Mouse (Mus musculus) bone marrow, adult 2 months (tissue): ENCODE data around the gene Atp2c2. TPM values are rescaled to one million over a fixed set of nuclear protein-coding genes. Genes with fewer than 3 reads are reported as not detected.

Experiments used
- H3K27ac ChIP-seq: fragments of 200-500 bp; 2 replicates; pipeline ENCODE4 v1.5.1; 2012; ENCODE audit warnings: low read depth, mild to moderate bottlenecking, control low read depth, inconsistent platforms, low read length; ENCODE audit not compliant: control insufficient read depth, poor library complexity, insufficient read depth
- H3K4me1 ChIP-seq: fragments of 200-500 bp; 2 replicates; pipeline ENCODE4 v1.6.1; 2011; ENCODE audit warnings: low read length; ENCODE audit not compliant: control insufficient read depth, insufficient read depth
- H3K4me3 ChIP-seq: fragments of 200-500 bp; replicated peaks from 2 replicates; pipeline ENCODE3; 2011; ENCODE audit warnings: mild to moderate bottlenecking, low read depth, low read length, control low read depth; ENCODE audit not compliant: control insufficient read depth
- CTCF ChIP-seq: fragments of 200-500 bp; IDR thresholded peaks from 2 replicates; pipeline ENCODE4 v1.5.1; 2011; ENCODE audit warnings: low read length, control low read depth; ENCODE audit not compliant: control insufficient read depth, insufficient read depth
- POLR2A ChIP-seq: fragments of 200-500 bp; IDR thresholded peaks from 2 replicates; pipeline ENCODE4 v1.6.1; 2011; ENCODE audit warnings: low read depth, mild to moderate bottlenecking, control low read depth, low read length, borderline replicate concordance; ENCODE audit not compliant: control insufficient read depth
- WGBS: fragments of 180-500 bp; shearing (Covaris S2); methylation state at CpG from one replicate; pipeline ENCODE4 v1.1.7; 2018; 5-methylcytosine and 5-hydroxymethylcytosine counted together
- polyA plus RNA-seq: library from polyadenylated mRNA; stranded (reverse); fragments of >200 nt; gene quantifications from 2 replicates; pipeline ENCODE4 v1.2.4, GENCODE M21; 2011; ENCODE audit warnings: low replicate concordance; ENCODE audit not compliant: missing spikeins, insufficient read depth, insufficient read length

The Atp2c2 gene
- polyA plus RNA-seq, 1 experiment: not detected

DNA sequence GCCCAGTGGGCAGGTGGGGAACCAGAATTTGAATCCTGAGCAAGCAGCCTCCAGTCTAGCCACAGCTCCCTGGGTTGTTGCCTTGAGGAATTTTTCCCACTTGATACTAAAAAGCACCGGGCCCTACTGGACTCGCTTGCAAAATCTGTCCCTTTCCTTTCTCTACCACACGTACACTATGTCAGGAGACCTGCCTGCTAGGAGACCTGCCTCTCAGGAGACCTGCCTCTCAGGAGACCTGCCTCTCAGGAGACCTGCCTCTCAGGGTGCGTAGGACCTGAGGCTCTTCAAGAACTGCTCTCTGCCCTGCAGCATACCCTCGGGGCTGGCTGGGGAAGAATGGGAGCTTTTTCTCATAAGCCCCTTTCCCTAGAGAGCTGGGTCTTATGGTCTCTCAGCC lies 13.6 kb downstream of the Atp2c2 start:
- Histone ChIP-seq H3K4me1 (peaks cover 12% of the 10 kb centered on the region), H3K27ac (no peak overlapping the region), H3K4me3 (no peak overlapping the region)
- WGBS: 58% methylated on average over 5 of the region's 5 CpGs
- no peak for TF ChIP-seq CTCF
- no peak for TF ChIP-seq POLR2A

DNA sequence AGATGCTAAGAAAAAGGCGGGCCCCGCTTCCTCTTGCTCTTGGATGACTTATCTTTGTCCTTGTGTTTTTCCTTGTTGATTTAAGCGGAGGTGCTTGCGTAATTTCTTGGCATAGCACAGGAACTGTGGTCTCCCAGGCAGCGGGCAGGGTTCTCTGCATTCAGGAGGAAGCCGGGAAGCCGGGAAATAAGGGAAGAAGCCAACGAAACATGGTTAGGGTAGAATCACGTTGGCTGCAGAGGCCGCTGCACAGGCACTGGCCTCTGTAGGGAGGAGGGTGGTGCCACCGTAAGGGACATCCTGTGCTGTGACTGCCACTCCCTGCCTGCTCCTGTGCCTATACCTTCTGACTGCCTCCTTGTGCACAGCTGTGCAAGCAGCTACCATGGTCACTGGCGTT lies 15.4 kb downstream of the Atp2c2 start:
- 41% methylated on average over 12 of the region's 12 CpGs for WGBS
- H3K4me1 ChIP-seq: peaks cover 10% of the 10 kb centered on the region
- TF ChIP-seq CTCF (no peak), POLR2A (no peak)
- H3K4me3 ChIP-seq: no peak overlapping the region
- H3K27ac ChIP-seq: no peak overlapping the region

DNA sequence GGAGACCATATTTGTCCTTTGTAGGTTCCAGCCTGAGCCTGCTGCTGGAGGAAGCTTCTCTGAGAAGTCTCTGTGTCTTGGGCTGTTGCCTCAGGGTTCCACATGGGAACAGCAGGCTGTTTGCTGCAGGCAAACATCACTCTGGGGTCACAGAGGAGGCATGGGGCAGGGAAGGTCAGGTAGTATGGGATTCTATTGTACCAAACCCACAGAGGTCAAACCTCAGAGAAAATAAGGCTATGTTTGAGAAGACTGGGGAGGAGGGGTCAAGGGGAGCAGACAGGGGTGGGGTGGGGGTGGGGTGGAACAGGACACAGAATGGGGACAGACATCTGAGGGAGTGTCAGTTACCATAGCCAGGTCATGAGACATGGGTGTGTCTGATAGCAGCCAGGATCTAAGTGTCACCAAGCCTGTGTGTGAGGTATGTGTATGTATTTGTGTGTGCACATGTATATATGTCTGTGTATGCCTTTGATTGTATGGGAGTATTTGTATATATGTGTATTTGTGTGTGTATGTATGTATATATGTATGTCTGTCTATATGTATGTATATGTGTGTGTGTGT lies 17.0 kb downstream of the Atp2c2 start:
- H3K4me1 ChIP-seq: peaks cover 7% of the 10 kb centered on the region
- TF ChIP-seq CTCF (no peak), POLR2A (no peak)
- no peak overlapping the region for H3K27ac ChIP-seq
- no peak overlapping the region for H3K4me3 ChIP-seq

DNA sequence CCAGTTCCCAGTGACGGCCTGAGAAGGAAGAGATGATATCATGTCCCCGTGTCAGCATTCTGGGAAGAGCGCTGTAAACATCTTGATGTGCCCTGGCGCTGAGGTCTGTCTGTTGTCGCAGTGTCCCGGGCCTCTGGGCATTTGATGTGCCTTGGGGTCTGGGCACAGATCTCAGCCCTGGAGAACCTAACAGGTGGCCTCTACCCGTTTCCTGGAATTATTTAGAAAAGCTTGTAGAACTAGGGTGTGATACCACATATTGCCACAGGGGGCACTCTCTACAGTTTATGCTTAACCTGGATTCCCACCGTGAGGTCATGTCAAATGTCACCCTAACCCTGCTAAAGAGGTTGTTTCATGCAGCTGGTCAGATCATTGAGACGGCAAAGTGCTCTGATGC lies 18.0 kb downstream of the Atp2c2 start:
- H3K27ac ChIP-seq: no peak overlapping the region
- TF ChIP-seq CTCF: peak; percentile 30; the same call in 1 of the 2 replicates
- no peak for TF ChIP-seq POLR2A
- 51% methylated on average over 9 of the region's 9 CpGs for WGBS

DNA sequence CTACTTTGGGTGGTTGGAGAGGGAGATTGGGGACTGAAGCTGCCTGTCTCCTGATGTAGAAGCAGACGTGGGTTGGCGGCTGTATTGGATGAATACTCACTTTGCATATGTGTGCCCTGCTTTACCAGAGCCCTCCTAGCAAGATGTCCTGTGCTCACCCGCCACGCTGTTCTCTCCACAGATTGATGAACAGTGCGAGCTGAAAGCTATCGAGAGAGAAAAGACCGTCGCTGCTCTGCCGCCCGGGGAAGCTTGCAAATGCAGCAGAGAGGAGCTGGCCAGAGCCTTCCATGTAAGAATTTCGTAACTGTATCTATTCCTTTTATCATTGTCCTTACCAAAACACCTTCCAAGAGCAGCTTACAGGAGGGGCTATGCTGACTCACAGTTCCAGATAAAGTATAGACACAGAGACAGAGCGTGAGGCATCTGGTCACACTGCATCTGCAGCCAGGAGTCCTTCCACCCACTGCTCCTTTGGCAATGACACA lies 19.2 kb downstream of the Atp2c2 start:
- TF ChIP-seq POLR2A: no peak
- TF ChIP-seq CTCF: no peak
- WGBS: 74% methylated on average over 12 of the region's 12 CpGs
- Histone ChIP-seq H3K4me1 (no peaks in the 10 kb centered on the region; the same call in 1 of the 2 replicates), H3K27ac (no peak overlapping the region), H3K4me3 (no peak overlapping the region)

More for the DNA sequence above, 18.0 kb downstream of the Atp2c2 start:
- Histone ChIP-seq H3K4me3 (no peak overlapping the region), H3K4me1 (peaks cover 4% of the 10 kb centered on the region)

DNA sequence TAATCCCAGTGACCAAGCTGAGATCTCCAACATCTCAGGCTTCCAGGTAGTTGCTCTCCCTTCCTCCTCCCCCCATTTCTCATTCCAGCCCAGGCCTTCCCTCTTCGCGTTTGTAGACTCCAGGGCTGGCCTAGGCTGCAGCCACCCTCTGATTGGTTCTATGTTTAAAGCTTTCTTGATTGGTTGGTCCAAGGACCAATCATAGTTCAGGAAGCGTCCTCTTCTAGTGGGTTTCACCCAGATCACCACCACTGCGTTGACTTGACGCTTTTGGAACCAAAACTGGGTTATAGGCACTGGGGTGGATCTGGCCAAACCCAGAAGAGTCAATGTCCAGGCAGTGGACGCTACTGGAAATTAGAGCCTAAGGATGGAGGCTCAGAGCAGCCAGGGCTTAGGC lies 22.5 kb downstream of the Atp2c2 start:
- no peak overlapping the region for H3K27ac ChIP-seq
- no peak for TF ChIP-seq POLR2A
- TF ChIP-seq CTCF: no peak
- no peak overlapping the region for H3K4me3 ChIP-seq
- no peaks in the 10 kb centered on the region for H3K4me1 ChIP-seq
- 65% methylated on average over 6 of the region's 6 CpGs for WGBS

DNA sequence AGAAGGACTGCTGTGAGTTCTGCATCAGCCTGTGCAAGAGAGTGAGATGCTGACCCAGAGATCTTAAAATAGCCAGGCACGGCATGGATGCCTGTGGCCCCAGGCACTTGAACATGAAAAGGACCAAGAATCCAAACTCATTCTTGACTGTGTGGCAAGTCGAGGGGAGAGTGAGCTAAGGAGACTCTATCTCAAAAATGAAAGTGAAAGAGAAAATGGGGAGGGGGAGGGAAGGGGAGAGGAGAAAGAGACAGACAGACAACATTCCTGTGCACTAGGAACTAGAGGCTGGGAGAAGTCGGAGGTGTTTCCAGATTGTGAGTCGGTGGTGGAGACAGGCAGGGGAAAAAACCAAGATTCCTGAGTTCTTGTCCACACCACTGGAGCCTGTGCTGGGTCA lies 23.9 kb downstream of the Atp2c2 start:
- no peak for TF ChIP-seq CTCF
- no peak for TF ChIP-seq POLR2A
- no peak overlapping the region for H3K4me3 ChIP-seq
- H3K4me1 ChIP-seq: no peaks in the 10 kb centered on the region
- H3K27ac ChIP-seq: no peak overlapping the region
- WGBS: 45% methylated on average over 4 of the region's 4 CpGs

DNA sequence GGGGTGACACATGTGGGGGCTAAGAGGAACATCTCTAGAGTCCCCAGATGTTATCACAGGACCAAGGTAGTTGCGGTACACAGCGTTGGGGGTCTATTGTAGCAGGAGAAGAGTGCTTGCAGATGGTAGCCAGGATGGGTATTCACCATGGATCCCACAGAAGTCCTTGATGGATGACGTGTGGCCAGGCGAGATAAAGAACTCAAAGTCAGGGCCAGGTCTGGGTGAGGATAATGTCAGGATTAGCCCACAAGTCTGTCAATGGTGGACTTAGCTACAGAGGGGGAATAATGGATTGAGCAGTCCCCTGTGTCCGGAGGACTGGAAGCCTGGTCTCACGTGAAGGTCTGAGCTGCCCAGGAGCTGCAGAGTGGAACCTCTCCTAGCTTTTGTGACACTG lies 24.8 kb downstream of the Atp2c2 start:
- 87% methylated on average over 6 of the region's 6 CpGs for whole genome bisulfite sequencing
- Histone ChIP-seq H3K27ac (no peak overlapping the region), H3K4me1 (no peaks in the 10 kb centered on the region), H3K4me3 (no peak overlapping the region)
- no peak for TF ChIP-seq CTCF
- TF ChIP-seq POLR2A: no peak

DNA sequence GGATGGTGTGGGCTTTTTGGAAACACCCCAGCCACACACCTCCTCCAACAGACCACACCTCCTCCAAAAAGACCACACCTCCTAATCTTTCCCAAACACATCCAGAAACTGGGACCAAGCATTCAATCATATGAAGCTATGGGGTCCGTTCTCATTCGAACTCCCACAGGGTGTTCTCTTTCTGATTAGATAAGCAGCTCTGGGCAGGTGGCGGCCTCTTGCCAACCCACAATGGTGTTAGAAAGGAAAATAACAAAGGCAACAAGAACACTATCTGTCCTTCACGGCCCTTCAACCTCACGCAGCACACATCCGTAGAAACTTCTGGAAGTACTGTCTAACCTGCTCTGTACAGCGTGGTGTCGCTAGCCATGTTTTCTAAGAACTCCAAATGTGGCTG lies 27.3 kb downstream of the Atp2c2 start:
- TF ChIP-seq CTCF (no peak), POLR2A (no peak)
- WGBS: 66% methylated on average over 8 of the region's 8 CpGs
- Histone ChIP-seq H3K4me1 (no peaks in the 10 kb centered on the region), H3K4me3 (no peak overlapping the region), H3K27ac (no peak overlapping the region)
